Mouse (Mus musculus) erythroblast, embryonic 14.5 days (primary cell): ENCODE data around the gene Ppp1r14c. TPM values are rescaled to one million over a fixed set of nuclear protein-coding genes. Genes with fewer than 3 reads are reported as not detected.

Experiments used
- H3K27me3 ChIP-seq: 2 replicates; pipeline ENCODE4 v1.6.1; 2012; ENCODE audit warnings: inconsistent platforms; ENCODE audit not compliant: control insufficient read depth
- H3K36me3 ChIP-seq: 2 replicates; pipeline ENCODE4 v1.6.1; 2012; ENCODE audit warnings: mild to moderate bottlenecking, inconsistent platforms; ENCODE audit not compliant: control insufficient read depth
- H3K4me1 ChIP-seq: 2 replicates; pipeline ENCODE4 v1.6.1; 2012; ENCODE audit warnings: inconsistent platforms; ENCODE audit not compliant: control insufficient read depth
- H3K4me3 ChIP-seq: replicated peaks from 2 replicates; pipeline ENCODE3; 2012; ENCODE audit warnings: moderate library complexity, mild to moderate bottlenecking, inconsistent platforms
- H3K9me3 ChIP-seq: 2 replicates; pipeline ENCODE4 v1.6.1; 2012; ENCODE audit warnings: low read length, inconsistent platforms, mixed read lengths; ENCODE audit not compliant: control insufficient read depth
- GATA1 ChIP-seq: IDR thresholded peaks from 2 replicates; pipeline ENCODE4 v1.6.1; 2012; ENCODE audit warnings: low read length, inconsistent platforms, mixed read lengths
- TAL1 ChIP-seq: IDR thresholded peaks from 3 replicates; pipeline ENCODE4 v1.6.1; 2012; ENCODE audit warnings: low read length, inconsistent platforms, mixed read lengths
- polyA plus RNA-seq: library from polyadenylated mRNA; stranded (reverse); fragments of >175 nt; gene quantifications from 2 replicates; pipeline ENCODE4 v1.2.3, GENCODE M21; 2012

Ppp1r14c gene
- not detected in 2 replicates for polyA plus RNA-seq

- H3K27me3 ChIP-seq, result peaks cover 23% of the 10 kb centered on the region
- TF ChIP-seq GATA1, result no peak
- TF ChIP-seq TAL1, result no peak
- no peaks in the 10 kb centered on the region for H3K36me3 ChIP-seq
- no peaks in the 10 kb centered on the region for H3K9me3 ChIP-seq
- H3K4me3 ChIP-seq, result no peak within 1 kb of the TSS
- H3K4me1 ChIP-seq, result no peaks in the 10 kb centered on the region
Observed at GRCm38 (mm10) chr10:3366036-3366869, at the start of gene Ppp1r14c. TSS of gene Ppp1r14c (plus strand) at chr10:3366057.

GRCm38 (mm10) chr10:3321406-3321805, 44.5 kb upstream of the Ppp1r14c start:
- Histone ChIP-seq H3K9me3 (peaks cover 3% of the 10 kb centered on the region; the same call in 1 of the 2 replicates), H3K4me1 (no peaks in the 10 kb centered on the region), H3K36me3 (no peaks in the 10 kb centered on the region), H3K4me3 (no peak overlapping the region), H3K27me3 (no peaks in the 10 kb centered on the region)
- TF ChIP-seq TAL1 (no peak), GATA1 (no peak)

- TF ChIP-seq TAL1 (no peak), GATA1 (no peak)
- peaks cover 3% of the 10 kb centered on the region; the same call in 1 of the 2 replicates for H3K9me3 ChIP-seq
Observed at GRCm38 (mm10) chr10:3325447-3325846, 40.4 kb upstream of the Ppp1r14c start.

GRCm38 (mm10) chr10:3332880-3333279, 33.0 kb upstream of the Ppp1r14c start:
- TF ChIP-seq TAL1, result no peak
- TF ChIP-seq GATA1, result no peak
- Histone ChIP-seq H3K9me3 (no peaks in the 10 kb centered on the region), H3K36me3 (no peaks in the 10 kb centered on the region), H3K4me3 (no peak overlapping the region), H3K27me3 (no peaks in the 10 kb centered on the region), H3K4me1 (no peaks in the 10 kb centered on the region)

More at GRCm38 (mm10) chr10:3325447-3325846, 40.4 kb upstream of the Ppp1r14c start:
- Histone ChIP-seq H3K4me1 (no peaks in the 10 kb centered on the region), H3K36me3 (no peaks in the 10 kb centered on the region), H3K27me3 (no peaks in the 10 kb centered on the region), H3K4me3 (no peak overlapping the region)

- Histone ChIP-seq H3K4me1 (no peaks in the 10 kb centered on the region), H3K9me3 (no peaks in the 10 kb centered on the region), H3K4me3 (no peak overlapping the region), H3K36me3 (no peaks in the 10 kb centered on the region), H3K27me3 (no peaks in the 10 kb centered on the region)
- TF ChIP-seq GATA1 (no peak), TAL1 (no peak)
Observed at GRCm38 (mm10) chr10:3334570-3334969, 31.3 kb upstream of the Ppp1r14c start.

- Histone ChIP-seq H3K36me3 (no peaks in the 10 kb centered on the region), H3K4me1 (no peaks in the 10 kb centered on the region), H3K27me3 (no peaks in the 10 kb centered on the region), H3K4me3 (no peak overlapping the region), H3K9me3 (no peaks in the 10 kb centered on the region)
- no peak for TF ChIP-seq GATA1
- TF ChIP-seq TAL1, result no peak
Observed at GRCm38 (mm10) chr10:3336729-3337329, 29.0 kb upstream of the Ppp1r14c start.

- no peak for TF ChIP-seq TAL1
- no peak for TF ChIP-seq GATA1
- H3K9me3 ChIP-seq, result no peaks in the 10 kb centered on the region
Observed at GRCm38 (mm10) chr10:3337330-3337901, 28.4 kb upstream of the Ppp1r14c start.

GRCm38 (mm10) chr10:3345706-3346105, 20.2 kb upstream of the Ppp1r14c start:
- H3K9me3 ChIP-seq, result no peaks in the 10 kb centered on the region
- H3K4me1 ChIP-seq, result no peaks in the 10 kb centered on the region
- H3K4me3 ChIP-seq, result no peak overlapping the region
- H3K36me3 ChIP-seq, result no peaks in the 10 kb centered on the region
- TF ChIP-seq GATA1 (no peak), TAL1 (no peak)
- H3K27me3 ChIP-seq, result no peaks in the 10 kb centered on the region

More at GRCm38 (mm10) chr10:3337330-3337901, 28.4 kb upstream of the Ppp1r14c start:
- Histone ChIP-seq H3K36me3 (no peaks in the 10 kb centered on the region), H3K27me3 (no peaks in the 10 kb centered on the region), H3K4me3 (no peak overlapping the region), H3K4me1 (no peaks in the 10 kb centered on the region)

- Histone ChIP-seq H3K4me1 (no peaks in the 10 kb centered on the region), H3K4me3 (no peak overlapping the region)
- no peak for TF ChIP-seq TAL1
- TF ChIP-seq GATA1, result no peak
Observed at GRCm38 (mm10) chr10:3359531-3359930, 6.3 kb upstream of the Ppp1r14c start.

GRCm38 (mm10) chr10:3365671-3366035, 204 bp upstream of the Ppp1r14c start:
- Histone ChIP-seq H3K9me3 (no peaks in the 10 kb centered on the region), H3K4me3 (no peak overlapping the region), H3K27me3 (peaks cover 23% of the 10 kb centered on the region), H3K36me3 (no peaks in the 10 kb centered on the region), H3K4me1 (no peaks in the 10 kb centered on the region)
- TF ChIP-seq GATA1, result no peak
- no peak for TF ChIP-seq TAL1

More at GRCm38 (mm10) chr10:3359531-3359930, 6.3 kb upstream of the Ppp1r14c start:
- H3K36me3 ChIP-seq, result no peaks in the 10 kb centered on the region
- H3K9me3 ChIP-seq, result no peaks in the 10 kb centered on the region
- H3K27me3 ChIP-seq, result no peaks in the 10 kb centered on the region
